Comparison of ENCODE assay signal across 21 mouse cellular contexts in the genomic region with DNA sequence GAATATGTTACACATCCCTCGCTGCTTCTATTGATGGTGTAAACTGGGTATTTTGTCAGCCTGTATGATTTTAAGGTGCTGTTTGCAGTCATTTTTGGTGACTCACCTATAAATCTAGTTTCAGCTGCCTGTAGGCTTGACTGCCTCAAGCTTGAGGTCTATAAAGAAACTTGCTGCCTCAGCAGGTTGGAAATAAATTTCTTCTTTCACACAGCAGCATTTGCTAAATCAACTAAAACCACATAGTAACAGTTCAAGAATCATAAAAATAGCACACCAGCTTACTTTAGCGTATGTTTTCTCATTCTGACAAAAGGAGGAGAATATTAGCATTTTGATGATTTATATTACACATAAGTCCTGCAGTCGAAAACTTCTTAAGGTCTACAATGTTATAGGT.
"Had no signal": no experiment of that assay in that cellular context is flagged by ENCODE, and none has a peak within 500 bp of the region (broad histone marks: within the 10 kb centered on the region; RNA-seq: fewer than 3 reads in every experiment).

No protein-coding gene starts in this region.

- H3K36me3 ChIP-seq: kidney, embryonic 15.5 days; limb, embryonic 13.5 days; liver, embryonic 12.5 days; midbrain, embryonic 10.5 days; midbrain, embryonic 13.5 days; neural tube, embryonic 13.5 days had no signal

- H3K27me3 ChIP-seq: kidney, embryonic 15.5 days; limb, embryonic 13.5 days; liver, embryonic 12.5 days; liver, embryonic 15.5 days; lung, embryonic 15.5 days; megakaryocyte, embryonic 14.5 days; midbrain, embryonic 13.5 days; neural tube, embryonic 13.5 days had no signal

- H3K4me3 ChIP-seq: kidney, embryonic 15.5 days; left cerebral cortex, adult 2 months; limb, embryonic 13.5 days; liver, embryonic 12.5 days; liver, embryonic 15.5 days; lung, embryonic 15.5 days; midbrain, embryonic 10.5 days; midbrain, embryonic 13.5 days; myocyte; neural tube, embryonic 13.5 days had no signal

- H3K4me2 ChIP-seq: kidney, embryonic 15.5 days; limb, embryonic 13.5 days; liver, embryonic 12.5 days; liver, embryonic 15.5 days; lung, embryonic 15.5 days; midbrain, embryonic 13.5 days; neural tube, embryonic 13.5 days had no signal

- DNase-seq: kidney, postnatal 10 days; kidney, postnatal 4 days; layer of hippocampus, postnatal 36 days; liver; lung, adult 18-20 months; lung, postnatal 10 days; lung, postnatal 36 days; thymus, adult 18-20 months; thymus, postnatal 36 days had no signal

- H3K9ac ChIP-seq: kidney, embryonic 15.5 days; limb, embryonic 13.5 days; liver, embryonic 12.5 days; liver, embryonic 15.5 days; lung, embryonic 15.5 days; midbrain, embryonic 13.5 days; neural tube, embryonic 13.5 days had no signal

- H3K27ac ChIP-seq: kidney, embryonic 15.5 days; left cerebral cortex, adult 2 months; liver, embryonic 12.5 days; liver, embryonic 15.5 days; lung, embryonic 15.5 days; midbrain, embryonic 10.5 days; midbrain, embryonic 13.5 days; neural tube, embryonic 13.5 days had no signal

- H3K9me3 ChIP-seq: kidney, embryonic 15.5 days; limb, embryonic 13.5 days; liver, embryonic 12.5 days; liver, embryonic 15.5 days; lung, embryonic 15.5 days; megakaryocyte, embryonic 14.5 days; midbrain, embryonic 10.5 days; midbrain, embryonic 13.5 days; neural tube, embryonic 13.5 days had no signal

- ATAC-seq: liver, embryonic 12.5 days; midbrain, embryonic 13.5 days; midbrain, embryonic 16.5 days had no signal
